Mouse (Mus musculus): Measurements from ENCODE around the gene Kcnab1.

The Kcnab1 gene

GRCm38 (mm10) chr3:65108945-65109921 is at the start of gene Kcnab1:
TSS of gene Kcnab1 (plus strand) at chr3:65109384.
- peak in 1 of 2 experiments; percentile 34 for DNase-seq (ENCODE audit: low spot score in 2 of 2)

DNA sequence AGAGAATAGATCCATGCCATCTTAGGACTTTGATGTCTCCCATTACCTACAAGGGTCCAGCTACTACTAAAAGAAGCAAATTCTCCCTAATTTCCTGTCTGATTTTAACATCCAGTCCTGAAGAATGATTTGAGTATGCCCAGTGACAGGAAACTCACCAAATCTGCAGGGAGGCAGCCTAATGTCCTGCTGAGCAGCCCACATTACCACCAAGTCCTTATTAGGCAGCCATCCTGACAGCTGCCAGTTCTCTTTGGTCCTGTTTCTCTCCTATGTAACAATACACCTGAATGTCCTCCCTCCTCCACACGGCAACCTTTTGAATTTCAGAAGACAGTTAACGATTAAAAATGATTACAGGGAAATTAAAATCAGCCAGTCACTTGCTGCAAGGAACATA is 20.9 kb upstream of the Kcnab1 start:
- DNase-seq (ENCODE audit: low spot score in 2 of 2): no peak

GRCm38 (mm10) chr3:65104117-65104516 is 5.1 kb upstream of the Kcnab1 start:
- DNase-seq (ENCODE audit: low spot score in 2 of 2): no peak

DNA sequence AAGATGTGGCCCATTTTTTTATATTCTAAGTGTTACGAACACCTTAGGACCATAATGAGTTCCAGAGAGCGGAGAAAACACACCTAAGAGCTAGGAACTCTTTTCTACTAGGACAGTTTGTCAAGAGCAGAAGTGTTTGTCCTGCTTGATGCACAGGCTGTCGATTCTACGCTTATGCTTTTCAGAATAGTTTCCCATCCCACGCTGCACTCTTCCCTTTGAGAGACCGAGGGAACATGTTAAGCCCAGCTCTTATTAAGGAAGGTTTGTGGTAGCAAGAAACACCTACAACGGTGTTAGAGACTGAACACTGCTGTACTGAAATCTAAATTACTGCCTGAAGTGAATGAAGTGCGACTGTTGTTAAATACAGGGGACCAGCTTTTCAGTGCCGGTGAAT is 1.0 kb downstream of the Kcnab1 start:
- DNase-seq (ENCODE audit: low spot score in 2 of 2): no peak

DNA sequence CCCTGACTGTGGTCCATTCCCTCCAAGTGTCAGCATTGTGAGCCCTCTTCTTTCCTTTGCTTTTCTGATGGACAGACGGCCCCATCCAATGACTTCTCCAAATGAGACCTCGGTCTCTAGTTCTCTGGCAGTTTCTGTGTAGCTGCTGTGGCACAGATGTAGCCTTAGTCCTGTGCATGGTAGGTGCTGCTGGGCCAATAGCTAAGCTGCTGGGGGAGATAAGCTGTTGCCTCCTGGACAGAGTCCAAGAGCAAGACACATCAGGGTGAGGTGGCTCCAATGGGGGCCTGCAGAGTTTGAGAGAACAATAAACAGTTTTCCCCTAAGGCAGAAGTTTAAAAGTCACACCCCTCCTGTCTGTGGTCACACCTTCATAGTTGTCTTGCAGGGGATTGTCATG is 2.0 kb downstream of the Kcnab1 start:
- DNase-seq (ENCODE audit: low spot score in 2 of 2): no peak

DNA sequence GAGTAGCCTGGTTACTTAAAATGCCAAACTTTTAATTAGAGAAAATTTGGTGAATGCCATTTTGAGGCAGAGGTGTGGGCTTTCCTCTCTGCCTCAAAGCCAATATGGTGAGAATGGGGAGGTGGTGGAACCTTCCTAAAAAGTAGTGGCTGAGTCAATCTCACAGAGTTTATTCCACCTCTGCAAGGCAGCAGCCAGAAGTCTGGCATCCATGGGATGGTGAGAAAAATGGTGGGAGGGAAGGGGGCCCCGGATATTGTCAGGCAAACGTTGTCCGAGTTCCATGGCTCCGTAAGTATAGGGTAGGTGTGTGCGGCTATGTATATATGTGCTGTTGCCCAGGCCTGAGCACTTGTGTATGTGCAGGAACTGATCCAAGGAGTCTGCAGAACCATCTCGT is 6.0 kb downstream of the Kcnab1 start:
- peak; percentile 42 to 71 for DNase-seq (ENCODE audit: low spot score in 2 of 2)

DNA sequence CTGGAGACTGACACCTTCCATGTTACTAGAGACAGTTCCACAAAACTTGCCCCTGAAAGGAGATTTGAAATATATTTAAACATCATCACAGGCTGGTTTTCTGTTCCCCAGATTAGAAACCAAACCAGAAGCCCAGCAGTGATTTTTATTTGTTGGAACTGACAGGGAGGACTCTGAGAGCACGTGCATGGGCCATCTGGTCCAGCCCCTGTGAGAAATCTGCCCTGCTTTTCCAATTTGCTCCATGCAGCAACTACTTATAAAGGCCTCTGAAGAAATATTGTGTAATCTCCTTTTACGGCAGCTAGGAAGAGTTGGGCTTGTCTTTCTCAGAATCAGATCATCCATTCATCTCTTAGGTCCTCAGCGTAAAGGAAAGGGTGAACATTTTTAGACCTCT is 7.8 kb downstream of the Kcnab1 start:
- no peak for DNase-seq (ENCODE audit: low spot score in 2 of 2)

- DNase-seq (ENCODE audit: low spot score in 2 of 2): no peak
Measured at GRCm38 (mm10) chr3:65117365-65117764, 8.2 kb downstream of the Kcnab1 start.

DNA sequence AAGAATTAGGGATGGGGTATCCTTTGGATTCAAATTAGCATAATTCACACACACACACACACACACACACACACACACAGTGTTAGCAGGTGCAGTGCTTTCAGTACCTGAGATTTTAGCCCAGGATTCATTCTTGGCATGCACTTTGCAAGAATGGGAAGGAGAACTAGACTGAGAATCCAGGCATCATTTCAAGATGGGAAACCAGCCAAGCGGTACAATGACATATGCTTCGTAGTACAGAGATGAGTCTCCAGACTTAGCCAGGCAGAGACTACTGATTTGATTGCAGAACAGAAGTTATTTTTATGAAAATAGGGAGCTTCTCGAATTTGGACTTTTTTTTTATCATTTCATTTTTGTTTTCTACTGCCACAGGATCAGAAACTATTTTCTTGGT is 15.8 kb downstream of the Kcnab1 start:
- peak; percentile 56 to 57 for DNase-seq (ENCODE audit: low spot score in 2 of 2)

DNA sequence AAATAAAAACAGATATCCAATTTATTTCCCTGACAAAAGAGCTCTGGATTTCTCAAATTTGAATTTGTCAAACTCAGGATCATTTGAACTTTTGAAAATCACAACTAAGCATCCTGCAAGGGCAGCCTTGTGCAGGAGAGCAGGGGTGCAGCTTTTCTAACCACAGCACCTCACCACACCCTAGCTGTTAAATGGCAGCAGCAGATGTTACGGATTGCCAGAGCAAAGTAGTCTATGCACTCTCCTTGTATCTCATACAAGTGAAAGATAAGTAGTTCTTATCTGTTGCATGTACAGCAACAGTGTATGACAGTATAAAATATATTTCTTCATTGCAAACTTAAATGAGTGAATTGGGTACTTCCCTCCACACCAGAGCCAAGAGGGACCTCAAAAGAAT is 20.4 kb downstream of the Kcnab1 start:
- DNase-seq (ENCODE audit: low spot score in 2 of 2): no peak

- no peak for DNase-seq (ENCODE audit: low spot score in 2 of 2)
Measured at GRCm38 (mm10) chr3:65134931-65135330, 25.7 kb downstream of the Kcnab1 start.

DNA sequence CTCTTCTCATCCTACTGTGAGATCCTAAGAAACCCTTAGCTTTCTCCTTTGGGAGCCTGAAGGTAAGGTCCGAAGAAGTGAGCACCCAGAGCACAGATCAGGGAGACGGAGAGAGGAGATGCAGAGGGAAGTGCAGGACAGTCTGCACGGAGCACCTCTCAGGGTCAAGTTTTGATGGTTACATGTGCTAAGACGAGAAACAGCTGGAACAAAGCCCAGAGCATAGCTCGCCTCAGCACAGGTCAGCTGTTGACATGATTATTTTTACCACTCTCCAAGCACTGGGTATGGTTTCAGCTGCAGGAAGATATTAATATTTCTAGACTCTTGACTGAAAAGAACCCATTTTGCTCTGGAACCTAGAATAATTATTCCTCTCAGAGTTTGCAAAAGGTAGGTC is 27.7 kb downstream of the Kcnab1 start:
- no peak for DNase-seq (ENCODE audit: low spot score in 2 of 2)

- no peak for DNase-seq (ENCODE audit: low spot score in 2 of 2)
Measured at GRCm38 (mm10) chr3:65138739-65139138, 29.6 kb downstream of the Kcnab1 start.

DNA sequence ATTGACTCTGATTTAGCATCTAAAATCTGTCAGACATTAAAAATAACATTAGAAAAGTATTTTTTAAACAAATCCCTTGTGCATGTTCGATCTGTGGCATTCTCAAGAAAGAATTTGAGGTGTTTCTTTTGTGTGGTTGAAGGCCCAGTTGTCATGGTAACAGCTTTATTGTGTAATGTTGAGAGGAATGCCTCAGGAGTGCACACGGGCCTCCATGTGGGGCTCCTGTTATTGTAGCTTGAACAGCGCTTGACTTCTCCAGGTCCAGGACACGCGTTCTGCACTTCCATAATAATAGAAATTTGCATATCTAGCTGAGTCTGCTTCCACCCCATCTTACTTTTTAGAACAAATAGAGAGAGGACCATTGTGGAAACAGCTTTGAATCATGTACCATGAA is 36.0 kb downstream of the Kcnab1 start:
- no peak for DNase-seq (ENCODE audit: low spot score in 2 of 2)

DNA sequence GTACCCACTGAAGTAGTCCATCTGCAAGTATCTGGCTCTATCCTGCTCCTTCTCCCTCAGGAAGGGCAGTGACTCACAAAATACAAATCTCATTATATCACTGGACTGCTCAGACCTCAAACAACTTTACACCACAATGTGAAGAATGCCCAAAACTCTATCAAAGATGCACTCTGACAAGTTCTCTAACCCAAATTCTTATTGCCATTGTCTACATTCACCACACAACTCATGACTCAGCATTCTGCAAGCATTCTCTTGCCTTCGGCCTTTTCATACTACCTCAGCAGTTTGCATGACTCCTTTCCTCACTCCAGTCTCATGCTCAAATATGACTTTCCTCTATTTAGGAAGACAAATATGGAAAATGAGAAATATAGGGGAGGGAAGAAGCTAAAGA is 42.6 kb downstream of the Kcnab1 start:
- DNase-seq (ENCODE audit: low spot score in 2 of 2): no peak

GRCm38 (mm10) chr3:65172964-65173363 is 63.8 kb downstream of the Kcnab1 start:
- DNase-seq (ENCODE audit: low spot score in 2 of 2): no peak

- DNase-seq (ENCODE audit: low spot score in 2 of 2): peak; percentile 18 to 43
Measured at GRCm38 (mm10) chr3:65174564-65174963, 65.4 kb downstream of the Kcnab1 start.

DNA sequence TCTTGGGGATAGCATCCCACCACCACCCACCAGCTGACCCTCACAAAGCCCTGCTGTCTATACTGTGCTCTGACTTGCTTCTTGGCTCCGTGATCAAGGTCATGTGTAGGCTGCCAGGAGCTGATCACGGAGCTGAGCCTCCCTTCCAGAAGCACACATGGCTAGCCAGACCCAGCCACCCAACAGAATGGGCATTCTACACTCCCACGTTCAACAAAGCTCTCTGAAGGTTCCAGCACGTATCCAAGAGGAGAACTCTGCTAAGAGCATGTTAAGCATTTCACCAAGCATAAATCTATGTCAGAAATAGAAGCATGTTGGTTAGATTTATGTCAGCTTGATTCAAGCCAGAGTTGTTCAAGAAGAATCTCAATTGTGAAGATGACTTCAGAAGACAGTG is 66.6 kb downstream of the Kcnab1 start:
- peak in 1 of 2 experiments; percentile 33 for DNase-seq (ENCODE audit: low spot score in 2 of 2)

- DNase-seq (ENCODE audit: low spot score in 2 of 2): no peak
Measured at GRCm38 (mm10) chr3:65176846-65177245, 67.7 kb downstream of the Kcnab1 start.

DNA sequence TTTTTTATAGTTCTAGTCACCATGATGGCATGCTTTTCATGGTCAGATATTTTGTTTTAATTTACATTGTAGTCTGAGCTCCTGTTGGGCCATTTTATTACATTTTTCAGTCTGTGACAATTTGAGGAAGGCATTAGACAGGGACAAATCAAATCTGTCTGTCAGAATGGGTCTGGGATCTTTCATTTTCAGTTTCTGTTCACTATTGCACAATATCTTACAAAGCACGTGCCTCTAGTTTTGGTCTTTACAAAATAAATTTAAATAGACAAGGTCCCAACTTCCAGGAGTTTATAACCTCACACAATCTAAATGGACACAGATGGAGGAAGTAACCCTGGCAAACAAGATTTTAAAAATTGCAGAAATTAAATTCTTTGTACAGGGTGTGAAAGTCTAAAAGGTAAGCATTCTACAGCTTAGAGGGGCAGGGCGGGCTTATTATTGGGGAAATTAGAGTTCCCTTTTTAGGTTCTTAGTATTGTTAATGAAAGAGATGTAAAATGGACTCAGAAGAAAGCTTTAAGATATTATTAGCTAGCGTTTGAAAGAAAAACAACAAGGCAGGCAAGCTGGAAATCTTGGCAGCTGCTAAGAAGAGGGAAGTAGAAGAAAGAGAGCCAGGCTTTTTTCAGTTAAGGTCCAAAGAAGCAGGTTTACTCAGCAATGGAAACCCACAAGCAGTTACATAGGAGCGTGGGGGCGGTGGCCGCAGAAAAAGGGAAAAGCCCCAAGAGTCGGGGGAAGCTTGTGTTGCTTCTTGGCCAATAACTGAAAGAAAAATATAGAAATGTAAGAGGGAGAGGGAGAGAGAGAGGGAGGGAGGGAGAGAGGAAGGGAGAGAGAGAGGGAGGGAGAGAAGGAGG is 78.9 kb downstream of the Kcnab1 start:
- DNase-seq (ENCODE audit: low spot score in 2 of 2): no peak

DNA sequence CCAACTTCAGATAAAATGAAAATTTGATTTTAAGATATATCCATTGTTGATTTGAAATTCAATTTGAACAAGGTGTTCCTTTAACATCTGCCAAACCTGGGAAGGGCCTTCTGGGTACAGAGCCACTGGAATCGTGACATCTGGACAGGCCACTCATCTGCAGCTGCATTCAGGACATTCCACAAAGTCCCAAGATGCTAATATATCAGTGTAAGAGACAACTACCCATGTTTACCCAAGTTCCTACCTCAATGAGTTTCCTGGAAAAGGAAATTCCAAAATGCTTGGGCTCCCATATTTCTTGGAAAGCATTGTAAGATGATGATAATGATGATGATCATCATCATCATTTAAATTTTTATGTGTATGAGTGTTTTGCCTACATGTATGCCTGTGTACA is 91.4 kb downstream of the Kcnab1 start:
- DNase-seq (ENCODE audit: low spot score in 2 of 2): no peak

DNA sequence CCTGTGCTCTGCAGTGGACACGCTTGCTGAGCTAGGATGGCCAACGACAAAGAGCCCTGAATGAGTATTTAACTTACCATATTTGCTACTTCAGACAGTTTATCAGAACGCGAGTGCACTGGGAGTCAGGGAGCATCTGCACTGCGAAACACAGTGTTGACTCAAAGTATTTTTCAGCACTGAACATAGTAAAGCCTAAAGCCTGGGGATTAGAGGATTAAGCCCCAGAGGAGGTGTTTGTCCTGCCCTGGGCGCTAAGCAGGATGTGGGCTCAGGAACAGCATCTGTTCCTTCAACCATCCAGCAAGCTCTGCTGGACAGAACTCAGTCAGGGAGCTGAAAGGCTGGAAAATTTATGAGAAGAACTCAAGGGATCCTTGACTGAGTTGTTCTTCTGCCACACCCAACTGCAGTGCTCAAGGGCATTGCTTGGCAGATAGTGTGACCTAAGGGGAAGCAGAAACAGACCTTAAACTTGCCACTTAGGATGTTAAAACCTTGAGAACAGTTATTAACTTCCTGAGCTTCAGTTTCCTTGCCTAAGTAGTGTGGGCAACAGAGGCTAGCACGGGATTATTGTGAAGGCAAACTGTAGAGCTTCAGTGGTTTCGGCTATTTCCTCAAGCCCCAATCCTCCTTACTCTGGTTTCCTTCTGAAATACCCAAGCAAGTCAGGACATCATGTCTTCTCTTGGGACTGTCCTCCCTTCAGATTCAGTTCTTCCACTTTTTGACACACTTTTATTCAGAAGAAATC is 94.4 kb downstream of the Kcnab1 start:
- DNase-seq (ENCODE audit: low spot score in 2 of 2): no peak

Measured in right cerebral cortex, postnatal 36 days (tissue).